Mouse (Mus musculus) kidney, adult 2 months (tissue): ENCODE data around the gene 1300017J02Rik.

Experiments used
- CTCF ChIP-seq: fragments of 200-500 bp; conservative IDR thresholded peaks from 2 replicates; pipeline ENCODE4 v1.5.1; 2011; ENCODE audit warnings: low read depth, mild to moderate bottlenecking, control low read depth, low read length, moderate library complexity, mixed read lengths; ENCODE audit not compliant: insufficient read depth, insufficient read length
- POLR2A ChIP-seq: fragments of 200-500 bp; IDR thresholded peaks from one replicate; pipeline ENCODE4 v1.6.1; 2011; ENCODE audit warnings: low read depth, low read length, control low read depth

DNA sequence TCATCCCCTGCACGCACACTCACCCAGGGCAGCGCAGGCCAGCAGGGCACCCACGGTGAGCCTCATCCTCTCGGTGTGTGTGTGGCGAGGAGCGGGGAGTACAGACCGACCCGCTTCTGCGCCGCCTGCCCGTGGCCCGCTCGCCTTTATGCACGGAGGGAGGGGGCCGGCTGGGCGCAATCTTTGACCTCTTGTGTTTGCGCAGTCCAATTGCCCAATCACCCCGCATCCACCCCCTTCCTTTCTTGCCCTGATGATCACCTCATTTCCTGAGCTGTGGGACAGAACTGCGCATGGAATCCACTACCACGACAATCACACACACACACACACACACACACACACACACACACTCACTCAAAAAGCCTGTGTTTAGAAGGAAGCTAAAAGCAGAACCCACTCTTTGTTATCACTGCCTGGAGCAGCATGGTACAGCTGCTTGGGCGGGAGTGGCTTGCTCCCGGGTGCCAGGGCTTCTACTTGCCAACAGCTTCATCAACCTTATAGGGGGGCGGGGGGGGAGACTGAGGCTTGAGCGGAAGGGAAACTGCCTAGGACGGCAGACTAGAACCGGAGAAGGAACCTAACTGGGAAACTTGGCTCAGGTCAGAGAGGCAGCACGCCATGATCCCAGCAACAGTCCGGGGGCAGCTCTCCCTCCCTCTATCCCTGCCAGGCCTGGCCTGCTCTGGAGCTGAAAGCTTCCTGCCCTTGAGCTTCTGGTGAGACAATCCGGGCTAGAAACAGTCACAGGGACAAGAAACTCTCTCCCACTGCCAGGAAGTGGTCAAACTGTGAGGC lies 74.5 kb downstream of the 1300017J02Rik start, which contains the start of the genes Gm20425 and Trf:
- peak; percentile 23 for TF ChIP-seq POLR2A
- TF ChIP-seq CTCF, result no peak
